Comparison of ENCODE assay signal across 8 mouse cellular contexts in the genomic region with DNA sequence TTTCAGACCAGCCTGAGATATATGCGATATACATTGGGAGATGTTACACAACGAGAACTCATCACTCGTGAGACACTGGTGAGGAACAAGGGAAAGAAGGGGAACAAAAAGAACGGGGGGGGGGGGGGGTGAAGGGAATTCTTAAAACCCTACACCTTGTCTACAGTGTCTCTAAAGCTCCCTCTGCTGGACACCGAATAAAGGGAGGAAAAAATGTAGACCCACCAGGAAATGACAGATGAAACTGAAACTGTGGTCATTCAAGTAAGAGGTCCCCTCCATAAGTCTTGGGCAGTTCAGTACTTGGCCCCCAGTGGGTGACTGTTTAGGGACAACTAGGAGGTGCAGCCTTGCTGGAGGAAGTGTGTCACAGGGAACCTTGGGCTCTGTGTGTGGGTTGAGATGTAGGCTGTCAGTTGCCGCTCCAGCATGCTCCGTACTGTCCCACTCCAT. TPM values are rescaled to one million over a fixed set of nuclear protein-coding genes. Genes with fewer than 3 reads are reported as not detected.
DNase-seq lines count a peak whose midpoint lies in the region; ATAC-seq and TF ChIP-seq lines count a peak whose summit lies in the region.

No protein-coding gene starts in this region.

- peak; percentile 70 for TF ChIP-seq CTCF in heart, postnatal 0 days (IDR thresholded peaks at IDR 0.05; ENCODE audit: low read depth)
- peak; percentile 27; the same call in 1 of the 2 replicates for TF ChIP-seq CTCF in small intestine, adult 2 months (IDR thresholded peaks at IDR 0.05; ENCODE audit: extremely low read depth, insufficient read length, insufficient replicate concordance, low read depth, low read length)

- ATAC-seq in kidney, embryonic 14.5 days (ENCODE audit: low FRiP score, low TSS enrichment), result no peak; the same call in 1 of the 2 replicates
- peak; percentile 76 for ATAC-seq in CD4-positive, CD25-positive, alpha-beta regulatory T cell, adult 4 months
- ATAC-seq in activated CD4-positive, CD25-positive, alpha-beta regulatory T cell, adult 4 months, result peak; percentile 49
- ATAC-seq in heart, postnatal 0 days (ENCODE audit: insufficient read depth, low read depth), result 0 out of 2 replicates have a peak, but pooled peaks have one; percentile 27
- peak; percentile 39; the same call in 1 of the 2 replicates for ATAC-seq in liver, embryonic 13.5 days (ENCODE audit: low read depth)
- ATAC-seq in forebrain, embryonic 15.5 days (replicated peaks), result no peak

- H3K4me3 ChIP-seq in kidney, embryonic 14.5 days (ENCODE audit: low read length), result no peak overlapping the region
- no peak overlapping the region for H3K4me3 ChIP-seq in heart, postnatal 0 days (ENCODE audit: low read depth, low read length)
- no peak overlapping the region for H3K4me3 ChIP-seq in liver, embryonic 13.5 days (replicated peaks)
- H3K4me3 ChIP-seq in small intestine, adult 2 months (ENCODE audit: low read depth, low read length), result no peak overlapping the region
- H3K4me3 ChIP-seq in forebrain, embryonic 15.5 days, result no peak overlapping the region

- 62% methylated on average over 7 of the region's 7 CpGs for WGBS in kidney, embryonic 14.5 days
- WGBS in heart, postnatal 0 days, result 51% methylated on average over 7 of the region's 7 CpGs
- WGBS in liver, embryonic 13.5 days (ENCODE audit: insufficient replicate concordance), result 44% methylated on average over 7 of the region's 7 CpGs
- WGBS in small intestine, adult 2 months, result 50% methylated on average over 7 of the region's 7 CpGs
- 61% methylated on average over 7 of the region's 7 CpGs for WGBS in forebrain, embryonic 15.5 days

- no peaks in the 10 kb centered on the region for H3K9me3 ChIP-seq in kidney, embryonic 14.5 days (ENCODE audit: control insufficient read depth, low read length)
- H3K9me3 ChIP-seq in heart, postnatal 0 days (replicated peaks; ENCODE audit: control insufficient read depth, low read length), result no peaks in the 10 kb centered on the region
- no peaks in the 10 kb centered on the region for H3K9me3 ChIP-seq in liver, embryonic 13.5 days (replicated peaks)
- H3K9me3 ChIP-seq in forebrain, embryonic 15.5 days, result no peaks in the 10 kb centered on the region

- TF ChIP-seq POLR2A in small intestine, adult 2 months (IDR thresholded peaks at IDR 0.05; ENCODE audit: low read depth, low read length), result no peak

- no peak overlapping the region for H3K4me2 ChIP-seq in kidney, embryonic 14.5 days (replicated peaks; ENCODE audit: low read depth, low read length)
- no peak overlapping the region for H3K4me2 ChIP-seq in heart, postnatal 0 days (ENCODE audit: low read depth, low read length)
- H3K4me2 ChIP-seq in liver, embryonic 13.5 days, result no peak overlapping the region
- H3K4me2 ChIP-seq in forebrain, embryonic 15.5 days (replicated peaks), result no peak overlapping the region

- no peaks in the 10 kb centered on the region for H3K4me1 ChIP-seq in kidney, embryonic 14.5 days (ENCODE audit: control insufficient read depth, insufficient read depth, low read length)
- peaks cover 8% of the 10 kb centered on the region; the same call in 1 of the 2 replicates for H3K4me1 ChIP-seq in heart, postnatal 0 days (ENCODE audit: control insufficient read depth, insufficient read depth)
- 0 out of 2 replicates have a peak, but pooled peaks cover 15% of the 10 kb centered on the region for H3K4me1 ChIP-seq in liver, embryonic 13.5 days (replicated peaks)
- no peaks in the 10 kb centered on the region for H3K4me1 ChIP-seq in small intestine, adult 2 months (ENCODE audit: control insufficient read depth, insufficient read depth, insufficient read length, low read length)
- no peaks in the 10 kb centered on the region for H3K4me1 ChIP-seq in forebrain, embryonic 15.5 days

- H3K36me3 ChIP-seq in kidney, embryonic 14.5 days (ENCODE audit: control insufficient read depth, insufficient read depth, low read length), result peaks cover 9% of the 10 kb centered on the region; the same call in 1 of the 2 replicates
- peaks cover 20% of the 10 kb centered on the region for H3K36me3 ChIP-seq in heart, postnatal 0 days (replicated peaks; ENCODE audit: control insufficient read depth, insufficient read depth, low read length)
- peaks cover 5% of the 10 kb centered on the region; the same call in 1 of the 2 replicates for H3K36me3 ChIP-seq in liver, embryonic 13.5 days
- H3K36me3 ChIP-seq in small intestine, adult 2 months (ENCODE audit: control insufficient read depth, insufficient read depth, low read length), result peaks cover 11% of the 10 kb centered on the region
- H3K36me3 ChIP-seq in forebrain, embryonic 15.5 days, result peaks cover 6% of the 10 kb centered on the region; the same call in 1 of the 2 replicates

- H3K27me3 ChIP-seq in kidney, embryonic 14.5 days (ENCODE audit: control insufficient read depth, insufficient read depth, low read length), result no peaks in the 10 kb centered on the region
- H3K27me3 ChIP-seq in heart, postnatal 0 days (ENCODE audit: control insufficient read depth, insufficient read depth, low read length), result no peaks in the 10 kb centered on the region
- no peaks in the 10 kb centered on the region for H3K27me3 ChIP-seq in liver, embryonic 13.5 days
- no peaks in the 10 kb centered on the region for H3K27me3 ChIP-seq in small intestine, adult 2 months (ENCODE audit: control insufficient read depth, insufficient read depth, low read length)
- H3K27me3 ChIP-seq in forebrain, embryonic 15.5 days, result no peaks in the 10 kb centered on the region

- DNase-seq in kidney, adult 11 months, result peak; percentile 23
- peak; percentile 66 for DNase-seq in heart, postnatal 0 days (ENCODE audit: low spot score)
- DNase-seq in liver, embryonic 13.5 days, result no peak

- H3K9ac ChIP-seq in kidney, embryonic 14.5 days (ENCODE audit: low read depth, low read length), result no peak overlapping the region
- H3K9ac ChIP-seq in heart, postnatal 0 days (replicated peaks; ENCODE audit: low read depth, low read length), result no peak overlapping the region
- H3K9ac ChIP-seq in liver, embryonic 13.5 days, result no peak overlapping the region
- H3K9ac ChIP-seq in forebrain, embryonic 15.5 days (replicated peaks), result no peak overlapping the region

- no peak for TF ChIP-seq EP300 in heart, postnatal 0 days (IDR thresholded peaks at IDR 0.05; ENCODE audit: low read depth)

- no peak overlapping the region for H3K27ac ChIP-seq in kidney, embryonic 14.5 days (ENCODE audit: low read depth, low read length)
- H3K27ac ChIP-seq in heart, postnatal 0 days (ENCODE audit: low read depth), result 0 out of 2 replicates have a peak overlapping the region, but pooled peaks have one; percentile 3
- H3K27ac ChIP-seq in liver, embryonic 13.5 days, result no peak overlapping the region
- no peak overlapping the region for H3K27ac ChIP-seq in small intestine, adult 2 months (ENCODE audit: insufficient read depth, low read depth, low read length)
- H3K27ac ChIP-seq in forebrain, embryonic 15.5 days (replicated peaks), result no peak overlapping the region

RNA-seq across cellular contexts. Expression of gene Mylk3, which starts 21.9 kb away (rescaled TPM):
- polyA plus RNA-seq in kidney, embryonic 14.5 days (2014; fragmentation: Nextera tagmentation; extraction: Ambion mirVana), result 0.71 and 1.7 TPM in 2 replicates
- not detected for polyA plus RNA-seq in CD4-positive, CD25-positive, alpha-beta regulatory T cell, adult 4 months (2017; shearing (Covaris generic))
- polyA plus RNA-seq in activated CD4-positive, CD25-positive, alpha-beta regulatory T cell, adult 4 months (2017; shearing (Covaris generic)), result not detected
- 398 and 403 TPM in 2 replicates for total RNA-seq in heart, postnatal 0 days (2014; rRNA removed; ENCODE audit: low replicate concordance)
- 321 and 340 TPM in 2 replicates for polyA plus RNA-seq in heart, postnatal 0 days (2015; fragmentation: Nextera tagmentation; extraction: Ambion mirVana)
- 44.7 and 45.8 TPM in 2 replicates for polyA plus RNA-seq in liver, embryonic 13.5 days (2015; fragmentation: Nextera tagmentation; extraction: Ambion mirVana)
- polyA plus RNA-seq in small intestine, adult 2 months (2012; rRNA removed), result 0.05 TPM in 1 of 2 replicates, not detected in the other
- 0.23 and 0.51 TPM in 2 replicates for polyA plus RNA-seq in forebrain, embryonic 15.5 days (2015; fragmentation: Nextera tagmentation; extraction: Ambion mirVana)

RNA-seq across cellular contexts. Expression of gene 4921524J17Rik, which starts 24.6 kb away (rescaled TPM):
- 42.9 and 44.8 TPM in 2 replicates for polyA plus RNA-seq in kidney, embryonic 14.5 days (2014; fragmentation: Nextera tagmentation; extraction: Ambion mirVana)
- 10 to 100 TPM; 68.1 to 74.0 TPM for polyA plus RNA-seq in CD4-positive, CD25-positive, alpha-beta regulatory T cell, adult 4 months (2017; shearing (Covaris generic))
- polyA plus RNA-seq in activated CD4-positive, CD25-positive, alpha-beta regulatory T cell, adult 4 months (2017; shearing (Covaris generic)), result 10 to 100 TPM; 68.8 to 82.9 TPM
- total RNA-seq in heart, postnatal 0 days (2014; rRNA removed; ENCODE audit: low replicate concordance), result 23.8 and 27.6 TPM in 2 replicates
- 67.6 and 75.7 TPM in 2 replicates for polyA plus RNA-seq in heart, postnatal 0 days (2015; fragmentation: Nextera tagmentation; extraction: Ambion mirVana)
- 21.4 and 26.1 TPM in 2 replicates for polyA plus RNA-seq in liver, embryonic 13.5 days (2015; fragmentation: Nextera tagmentation; extraction: Ambion mirVana)
- 0.72 and 1.3 TPM in 2 replicates for polyA plus RNA-seq in small intestine, adult 2 months (2012; rRNA removed)
- 69.3 and 74.7 TPM in 2 replicates for polyA plus RNA-seq in forebrain, embryonic 15.5 days (2015; fragmentation: Nextera tagmentation; extraction: Ambion mirVana)

Comparison
In these comparisons a context has a peak if more than half of its experiments do, and no peak if none do; other contexts are left out.
1. ATAC-seq: peak in CD4-positive, CD25-positive, alpha-beta regulatory T cell, adult 4 months (single experiment), activated CD4-positive, CD25-positive, alpha-beta regulatory T cell, adult 4 months (single experiment), heart, postnatal 0 days (single experiment) and liver, embryonic 13.5 days (single experiment); none in kidney, embryonic 14.5 days (single experiment) and forebrain, embryonic 15.5 days (single experiment).
2. RNA of gene Mylk3, which starts 21.9 kb away (polyA plus RNA-seq): 321 to 340 TPM in heart, postnatal 0 days and 44.7 to 45.8 TPM in liver, embryonic 13.5 days; 0.71 to 1.7 TPM in kidney, embryonic 14.5 days, 0.23 to 0.51 TPM in forebrain, embryonic 15.5 days, not detected in CD4-positive, CD25-positive, alpha-beta regulatory T cell, adult 4 months, not detected in activated CD4-positive, CD25-positive, alpha-beta regulatory T cell, adult 4 months and 0.05 TPM in small intestine, adult 2 months; every median in the first group is over 10 times any median in the second.